Mouse (Mus musculus): Measurements from ENCODE around the gene Gm43518.

DNA sequence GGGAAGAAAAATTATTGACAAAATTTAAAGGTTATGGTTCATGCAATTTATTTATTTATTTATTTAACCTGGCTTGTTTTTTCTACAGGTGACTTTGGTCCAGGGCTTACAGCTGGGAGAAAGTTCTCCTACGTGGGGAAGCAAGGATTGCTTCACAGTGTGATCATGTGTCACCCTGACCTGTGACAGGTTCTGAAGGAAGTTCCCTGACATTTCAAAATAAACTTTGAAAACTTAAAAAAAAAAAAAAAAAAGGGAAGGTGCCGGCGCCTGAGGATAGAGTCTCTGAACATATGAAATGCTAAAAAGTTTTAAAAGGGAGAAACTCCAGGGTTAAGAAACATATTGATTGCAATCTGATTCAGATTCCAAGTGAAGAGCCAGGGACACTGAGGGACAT, 40.9 kb upstream of the Gm43518 start:
- no peak for TF ChIP-seq CTCF (IDR thresholded peaks at IDR 0.05)
- no peak for TF ChIP-seq POLR2A (IDR thresholded peaks at IDR 0.05; ENCODE audit: insufficient read depth, low read depth, low read length)
- no peak for TF ChIP-seq EP300 (IDR thresholded peaks at IDR 0.05; ENCODE audit: insufficient read depth, low read depth, low read length)

Data from heart, adult 2 months (tissue).